Comparison of ENCODE assay signal across 2 mouse cellular contexts in genomic region chr9:120929081-120929480, GRCm38 (mm10).
TF ChIP-seq lines count a peak whose summit lies in the region.

TSS of gene Ctnnb1 (plus strand) at chr9:120929216.

TF ChIP-seq in CH12.LX, 34 proteins besides CTCF, POLR2A, EP300 and RAD21 (continued from another document):
- TF ChIP-seq TCF12 (IDR thresholded peaks at IDR 0.05; ENCODE audit: low read depth, low read length) (no peak), JUND (conservative IDR thresholded peaks at IDR 0.05; ENCODE audit: low read depth, low read length) (no peak), UBTF (IDR thresholded peaks at IDR 0.05; ENCODE audit: low read depth, low read length) (no peak), SIN3A (IDR thresholded peaks at IDR 0.05; ENCODE audit: low read length) (no peak), BHLHE40 (IDR thresholded peaks at IDR 0.05; ENCODE audit: low read depth, low read length) (no peak), ZC3H11A (IDR thresholded peaks at IDR 0.05; ENCODE audit: low read depth, low read length) (no peak), GABPA (IDR thresholded peaks at IDR 0.05; ENCODE audit: insufficient replicate concordance, low read depth, low read length) (no peak), ZNF384 (IDR thresholded peaks at IDR 0.05; ENCODE audit: low read depth, low read length) (no peak), PAX5 (IDR thresholded peaks at IDR 0.05; ENCODE audit: low read length) (no peak)

TF ChIP-seq in MEL, 35 proteins besides CTCF, POLR2A, EP300 and RAD21 (continued from another document):
- TF ChIP-seq MEF2A (IDR thresholded peaks at IDR 0.05; ENCODE audit: extremely low read depth, insufficient replicate concordance, low read depth, low read length, poor library complexity, severe bottlenecking) = no peak
- no peak for TF ChIP-seq USF1 (IDR thresholded peaks at IDR 0.05; ENCODE audit: low read depth, low read length)
- TF ChIP-seq BHLHE40 (IDR thresholded peaks at IDR 0.05; ENCODE audit: borderline replicate concordance, low read depth, low read length) = no peak
- no peak for TF ChIP-seq CHD1 (IDR thresholded peaks at IDR 0.05; ENCODE audit: low read depth, low read length)
